Mouse (Mus musculus): ENCODE results near the gene Mpped1. TPM values are rescaled to one million over a fixed set of nuclear protein-coding genes. Genes with fewer than 3 reads are reported as not detected.

Mpped1 gene
- total and polyA plus RNA-seq, 2 experiments from 2014 or later: 18.1 to 48.0 TPM

DNA sequence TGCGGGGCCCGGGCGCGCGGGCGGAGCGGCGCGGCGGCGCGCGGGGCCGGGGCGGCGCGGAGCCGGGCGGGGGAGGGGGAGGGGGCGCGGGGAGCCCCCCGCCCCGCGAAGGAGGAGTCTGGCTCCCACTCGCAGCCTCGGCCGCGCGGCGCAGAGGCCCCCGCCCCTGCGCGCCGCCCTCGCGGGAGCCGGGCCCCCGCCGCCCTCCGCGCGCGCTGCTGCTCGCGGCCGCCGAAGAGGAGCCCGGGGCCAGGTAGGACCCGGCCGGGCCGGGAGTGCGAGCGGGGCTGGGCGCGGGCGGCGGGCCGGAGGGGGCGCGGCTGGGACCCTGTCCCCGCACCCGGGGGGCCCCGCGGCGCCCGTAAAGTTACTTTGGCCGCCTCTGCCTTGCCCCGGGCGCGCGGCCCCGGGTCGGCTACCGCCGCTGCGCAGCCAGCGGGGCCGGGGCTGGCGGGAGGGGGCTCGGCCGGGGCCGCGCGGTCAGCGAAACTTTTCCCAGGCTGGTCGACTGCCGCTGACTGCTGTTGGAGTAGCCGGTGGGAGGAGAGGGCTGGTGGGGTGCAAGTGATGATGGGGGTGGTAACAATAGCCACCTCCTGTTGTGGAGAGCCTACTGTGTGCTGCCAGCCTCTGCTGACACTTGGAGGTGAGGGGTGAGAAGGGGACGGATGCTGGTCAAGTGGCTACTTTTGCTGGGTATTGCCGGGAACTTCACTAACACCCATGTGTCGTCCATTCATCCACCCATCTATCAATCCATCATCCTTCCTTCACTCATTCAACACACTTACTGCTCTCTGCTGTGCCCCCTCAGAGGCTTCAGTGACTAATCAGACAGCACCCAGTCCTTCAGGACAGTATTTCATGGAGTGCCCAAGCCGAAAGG, 831 bp downstream of the Mpped1 start:
- no peaks in the 10 kb centered on the region for H3K36me3 ChIP-seq (ENCODE audit: insufficient read depth, low read length)
- H3K27me3 ChIP-seq (ENCODE audit: insufficient read depth, low read length): peaks cover 3% of the 10 kb centered on the region; the same call in 1 of the 2 replicates
- ATAC-seq (ENCODE audit: low FRiP score): peak; percentile 71
- H3K4me1 ChIP-seq (ENCODE audit: insufficient read depth, low read length): no peaks in the 10 kb centered on the region; the same call in 1 of the 2 replicates
- WGBS: 5% methylated on average over 27 of the region's 92 CpGs
- no peak for TF ChIP-seq CTCF (IDR thresholded peaks at IDR 0.05)
- DNase-seq (ENCODE audit: low spot score): peak; percentile 42
- peak overlapping the region; percentile 79 for H3K9ac ChIP-seq (replicated peaks; ENCODE audit: low read length, poor library complexity, severe bottlenecking)
- no peak overlapping the region for H3K27ac ChIP-seq (ENCODE audit: low read depth, low read length)
- H3K4me3 ChIP-seq (ENCODE audit: low read depth, low read length): peak overlapping the region; percentile 52
- H3K9me3 ChIP-seq (ENCODE audit: low read length): no peaks in the 10 kb centered on the region
- H3K4me2 ChIP-seq (ENCODE audit: low read depth, low read length, poor library complexity, severe bottlenecking): peak overlapping the region; percentile 93

DNA sequence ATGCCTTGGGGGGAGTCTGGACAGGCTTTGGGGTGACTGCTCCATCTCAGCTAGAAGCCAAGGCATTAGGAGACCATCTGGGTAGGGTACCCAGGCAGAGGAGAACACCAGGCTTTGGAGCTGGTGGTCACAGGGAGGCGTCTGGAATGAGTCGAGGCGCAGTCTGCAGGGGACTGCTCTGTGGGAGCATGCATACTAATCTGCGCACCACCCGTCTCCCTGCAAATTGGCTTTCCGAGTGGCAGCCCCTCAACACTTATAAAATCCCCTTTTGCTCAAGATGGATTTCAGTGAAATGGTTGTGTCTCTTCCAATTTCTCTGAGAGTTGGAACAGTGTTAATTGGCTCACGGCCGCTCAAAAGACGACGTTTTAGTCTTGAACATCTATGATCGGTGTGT, 2.0 kb downstream of the Mpped1 start:
- no peak for TF ChIP-seq CTCF (IDR thresholded peaks at IDR 0.05)
- Histone ChIP-seq H3K36me3 (ENCODE audit: insufficient read depth, low read length) (no peaks in the 10 kb centered on the region), H3K27me3 (ENCODE audit: insufficient read depth, low read length) (peaks cover 3% of the 10 kb centered on the region; the same call in 1 of the 2 replicates), H3K4me1 (ENCODE audit: insufficient read depth, low read length) (no peaks in the 10 kb centered on the region; the same call in 1 of the 2 replicates), H3K4me3 (ENCODE audit: low read depth, low read length) (no peak overlapping the region), H3K9ac (replicated peaks; ENCODE audit: low read length, poor library complexity, severe bottlenecking) (no peak overlapping the region), H3K9me3 (ENCODE audit: low read length) (no peaks in the 10 kb centered on the region), H3K4me2 (ENCODE audit: low read depth, low read length, poor library complexity, severe bottlenecking) (peak overlapping the region; percentile 93), H3K27ac (ENCODE audit: low read depth, low read length) (no peak overlapping the region)
- DNase-seq (ENCODE audit: low spot score) (no peak), ATAC-seq (ENCODE audit: low FRiP score) (no peak)
- 64% methylated on average over 11 of the region's 11 CpGs for WGBS

DNA sequence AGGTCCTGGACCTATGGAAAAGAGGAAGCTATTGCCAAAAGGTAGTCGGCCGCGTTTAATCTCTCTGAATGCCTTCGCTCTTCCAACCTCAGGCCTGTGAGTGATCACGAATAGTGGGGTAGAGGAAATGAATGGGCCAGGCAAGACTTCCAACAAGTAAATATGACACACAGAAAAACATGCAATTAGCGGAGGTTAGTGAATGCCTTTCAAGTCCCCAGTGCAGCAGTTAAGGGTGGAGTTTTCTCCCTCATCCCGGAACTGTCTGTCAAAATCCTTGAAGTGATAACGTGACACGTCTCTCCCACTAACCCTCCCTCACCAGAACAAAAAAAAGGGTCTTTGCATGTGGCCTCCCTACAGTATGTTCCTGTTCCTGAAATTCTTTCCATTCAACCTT, 3.0 kb downstream of the Mpped1 start:
- no peak for ATAC-seq (ENCODE audit: low FRiP score)
- H3K9ac ChIP-seq (replicated peaks; ENCODE audit: low read length, poor library complexity, severe bottlenecking): no peak overlapping the region
- H3K27ac ChIP-seq (ENCODE audit: low read depth, low read length): no peak overlapping the region

DNA sequence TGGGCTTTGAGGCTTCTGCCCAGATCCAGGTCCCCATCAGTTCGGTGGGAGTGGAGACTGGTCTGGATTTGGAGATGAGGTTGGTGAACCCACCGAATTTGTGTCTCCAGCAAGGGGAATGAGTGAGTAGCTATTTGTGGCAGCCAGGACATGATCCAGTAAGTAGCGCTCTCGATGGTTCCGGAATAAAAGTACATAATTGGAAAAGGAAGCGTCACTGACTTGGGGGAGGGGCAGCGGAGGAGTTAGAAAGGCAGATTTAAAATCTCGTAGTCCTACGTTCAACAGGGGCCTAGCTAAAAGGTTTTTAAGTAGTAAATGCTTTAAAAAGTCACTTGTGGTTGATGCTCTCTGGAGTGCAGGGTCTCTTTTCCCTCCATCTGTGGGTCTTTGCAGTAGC, 5.5 kb downstream of the Mpped1 start:
- Histone ChIP-seq H3K9me3 (ENCODE audit: low read length) (no peaks in the 10 kb centered on the region), H3K27me3 (ENCODE audit: insufficient read depth, low read length) (peaks cover 3% of the 10 kb centered on the region; the same call in 1 of the 2 replicates), H3K27ac (ENCODE audit: low read depth, low read length) (no peak overlapping the region), H3K4me1 (ENCODE audit: insufficient read depth, low read length) (no peaks in the 10 kb centered on the region), H3K4me3 (ENCODE audit: low read depth, low read length) (no peak overlapping the region), H3K9ac (replicated peaks; ENCODE audit: low read length, poor library complexity, severe bottlenecking) (no peak overlapping the region), H3K4me2 (ENCODE audit: low read depth, low read length, poor library complexity, severe bottlenecking) (no peak overlapping the region), H3K36me3 (ENCODE audit: insufficient read depth, low read length) (no peaks in the 10 kb centered on the region)
- no peak for DNase-seq (ENCODE audit: low spot score)
- WGBS: 60% methylated on average over 9 of the region's 9 CpGs
- ATAC-seq (ENCODE audit: low FRiP score): no peak
- TF ChIP-seq CTCF (IDR thresholded peaks at IDR 0.05): no peak

More for the DNA sequence above, 3.0 kb downstream of the Mpped1 start:
- no peak overlapping the region for H3K4me3 ChIP-seq (ENCODE audit: low read depth, low read length)
- H3K4me1 ChIP-seq (ENCODE audit: insufficient read depth, low read length): no peaks in the 10 kb centered on the region; the same call in 1 of the 2 replicates
- H3K27me3 ChIP-seq (ENCODE audit: insufficient read depth, low read length): peaks cover 3% of the 10 kb centered on the region; the same call in 1 of the 2 replicates
- H3K36me3 ChIP-seq (ENCODE audit: insufficient read depth, low read length): no peaks in the 10 kb centered on the region
- no peaks in the 10 kb centered on the region for H3K9me3 ChIP-seq (ENCODE audit: low read length)
- WGBS: 69% methylated on average over 9 of the region's 9 CpGs
- no peak for TF ChIP-seq CTCF (IDR thresholded peaks at IDR 0.05)
- DNase-seq (ENCODE audit: low spot score): no peak
- H3K4me2 ChIP-seq (ENCODE audit: low read depth, low read length, poor library complexity, severe bottlenecking): no peak overlapping the region

DNA sequence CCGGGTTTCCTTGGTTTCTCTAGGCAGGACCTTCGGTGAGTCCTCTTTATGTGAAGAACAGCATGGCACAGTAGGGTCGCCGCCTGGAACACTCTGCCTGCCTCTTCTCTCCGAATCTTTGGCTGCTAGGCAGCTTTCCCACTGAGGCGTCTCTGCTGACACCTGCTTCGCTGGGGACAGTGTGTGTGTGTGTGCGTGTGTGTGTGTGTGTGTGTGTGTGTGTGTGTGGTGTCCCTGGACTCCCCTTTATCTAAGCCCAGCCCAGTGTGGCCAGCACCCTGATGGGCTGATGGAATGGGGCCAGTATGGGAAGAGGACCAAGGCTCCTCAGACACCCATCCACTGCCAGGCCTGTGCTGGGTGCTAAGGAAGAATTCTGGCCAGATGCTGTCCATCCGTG, 9.8 kb downstream of the Mpped1 start:
- no peak overlapping the region for H3K27ac ChIP-seq (ENCODE audit: low read depth, low read length)
- no peak overlapping the region for H3K9ac ChIP-seq (replicated peaks; ENCODE audit: low read length, poor library complexity, severe bottlenecking)
- no peaks in the 10 kb centered on the region for H3K27me3 ChIP-seq (ENCODE audit: insufficient read depth, low read length)
- WGBS: 72% methylated on average over 9 of the region's 9 CpGs
- H3K4me1 ChIP-seq (ENCODE audit: insufficient read depth, low read length): no peaks in the 10 kb centered on the region
- no peak for TF ChIP-seq CTCF (IDR thresholded peaks at IDR 0.05)
- no peaks in the 10 kb centered on the region for H3K9me3 ChIP-seq (ENCODE audit: low read length)
- DNase-seq (ENCODE audit: low spot score) (peak; percentile 25), ATAC-seq (ENCODE audit: low FRiP score) (no peak)
- H3K4me3 ChIP-seq (ENCODE audit: low read depth, low read length): no peak overlapping the region
- no peak overlapping the region for H3K4me2 ChIP-seq (ENCODE audit: low read depth, low read length, poor library complexity, severe bottlenecking)
- no peaks in the 10 kb centered on the region for H3K36me3 ChIP-seq (ENCODE audit: insufficient read depth, low read length)

DNA sequence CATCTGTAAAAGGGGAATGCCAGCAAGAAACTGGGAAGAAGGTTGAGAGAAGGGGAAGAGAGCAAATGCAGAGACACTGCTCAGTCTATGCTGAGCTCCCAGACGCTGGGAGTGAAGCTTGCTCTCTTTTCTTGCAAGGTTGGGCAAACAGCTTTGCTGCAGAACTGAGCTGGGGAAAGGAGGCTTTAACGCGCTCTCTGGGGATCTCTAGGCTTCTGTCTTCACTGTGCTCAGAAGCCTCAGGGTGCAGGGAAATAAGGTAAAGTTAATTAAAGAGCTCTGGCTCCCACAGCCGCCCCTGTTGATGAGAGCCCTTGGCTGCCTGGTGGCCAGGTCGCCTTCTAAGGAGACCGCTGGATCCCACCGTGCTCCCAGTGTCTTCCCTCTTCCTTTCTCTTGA, 17.7 kb downstream of the Mpped1 start:
- Histone ChIP-seq H3K27ac (ENCODE audit: low read depth, low read length) (no peak overlapping the region), H3K4me1 (ENCODE audit: insufficient read depth, low read length) (0 out of 2 replicates have a peak, but pooled peaks cover 4% of the 10 kb centered on the region), H3K9me3 (ENCODE audit: low read length) (no peaks in the 10 kb centered on the region), H3K4me3 (ENCODE audit: low read depth, low read length) (no peak overlapping the region), H3K27me3 (ENCODE audit: insufficient read depth, low read length) (no peaks in the 10 kb centered on the region), H3K9ac (replicated peaks; ENCODE audit: low read length, poor library complexity, severe bottlenecking) (no peak overlapping the region), H3K4me2 (ENCODE audit: low read depth, low read length, poor library complexity, severe bottlenecking) (no peak overlapping the region), H3K36me3 (ENCODE audit: insufficient read depth, low read length) (no peaks in the 10 kb centered on the region)
- ATAC-seq (ENCODE audit: low FRiP score) (no peak), DNase-seq (ENCODE audit: low spot score) (peak; percentile 47)
- WGBS: 43% methylated on average over 7 of the region's 7 CpGs
- no peak for TF ChIP-seq CTCF (IDR thresholded peaks at IDR 0.05)

Data from midbrain, postnatal 0 days (tissue).